Mouse (Mus musculus): ENCODE measurements around the gene Nin.

GRCm38 (mm10) chr12:70067849-70068248 lies 45.7 kb downstream of the Nin start:
- TF ChIP-seq POLR2A (IDR thresholded peaks at IDR 0.05; ENCODE audit: low read depth, low read length) (no peak), CTCF (IDR thresholded peaks at IDR 0.05; ENCODE audit: extremely low read depth, insufficient read depth, insufficient read length, insufficient replicate concordance) (no peak)

Data from spleen, adult 2 months (tissue).